Mouse (Mus musculus) T-helper 17 cell (primary cell): ENCODE data around the gene Lrrc56.

ENCODE experiments used
- in situ Hi-C, 2 experiments: fragments of 300-600 bp; cut with MboI, MseI; formaldehyde crosslinking; loops; 1 replicate in 1 of 2; 2 replicates in 1 of 2; pipeline ENCODE4 v1.15.1; 2025; ENCODE audit warnings: high pct_unique_total_duplicates in 2 of 2

The Lrrc56 gene

GRCm38 (mm10) chr7:141215880-141216733 lies 22.1 kb downstream of the Lrrc56 start:
- in situ Hi-C loops, result no loop called here

GRCm38 (mm10) chr7:141216894-141217293 lies 22.9 kb downstream of the Lrrc56 start:
- in situ Hi-C loops, result no loop called here

GRCm38 (mm10) chr7:141217343-141218013 lies 23.5 kb downstream of the Lrrc56 start:
- in situ Hi-C loops, result no loop called here

- in situ Hi-C loops, result no loop called here
Measured at GRCm38 (mm10) chr7:141218141-141218540, 24.2 kb downstream of the Lrrc56 start.

- in situ Hi-C loops, result no loop called here
Measured at GRCm38 (mm10) chr7:141218557-141219133, 24.7 kb downstream of the Lrrc56 start.

GRCm38 (mm10) chr7:141219558-141220099 lies 25.7 kb downstream of the Lrrc56 start:
- in situ Hi-C loops, result no loop called here

GRCm38 (mm10) chr7:141220377-141220776 lies 26.4 kb downstream of the Lrrc56 start:
- in situ Hi-C loops, result no loop called here

GRCm38 (mm10) chr7:141221249-141222125 lies 27.5 kb downstream of the Lrrc56 start:
- in situ Hi-C loops, result no loop called here

- in situ Hi-C loops, result no loop called here
Measured at GRCm38 (mm10) chr7:141222126-141222467, 28.1 kb downstream of the Lrrc56 start.

- in situ Hi-C loops, result no loop called here
Measured at GRCm38 (mm10) chr7:141222696-141223215, 28.8 kb downstream of the Lrrc56 start.

- in situ Hi-C loops, result no loop called here
Measured at GRCm38 (mm10) chr7:141226535-141226934, 32.6 kb downstream of the Lrrc56 start.

- in situ Hi-C loops, result no loop called here
Measured at GRCm38 (mm10) chr7:141227796-141228195, 33.8 kb downstream of the Lrrc56 start.

- in situ Hi-C loops, result no loop called here
Measured at GRCm38 (mm10) chr7:141228279-141229067, 34.5 kb downstream of the Lrrc56 start, which contains the start of gene Phrf1. Gene Phrf1, plus strand, starts transcription at chr7:141228784.

- in situ Hi-C loops, result no loop called here
Measured at GRCm38 (mm10) chr7:141229702-141230101, 35.7 kb downstream of the Lrrc56 start.

- in situ Hi-C loops, result no loop called here
Measured at GRCm38 (mm10) chr7:141230570-141230969, 36.6 kb downstream of the Lrrc56 start.

GRCm38 (mm10) chr7:141231111-141231510 lies 37.2 kb downstream of the Lrrc56 start:
- in situ Hi-C loops, result no loop called here

- in situ Hi-C loops, result no loop called here
Measured at GRCm38 (mm10) chr7:141231551-141231950, 37.6 kb downstream of the Lrrc56 start.

- in situ Hi-C loops, result loop anchor here (10.0 to 25.0 kb wide), 2 partner anchors 64 to 1112 kb away; partner anchors contain the start of gene Ifitm10 (in 1 of the 2)
Measured at GRCm38 (mm10) chr7:141250486-141250885, 56.5 kb downstream of the Lrrc56 start.

GRCm38 (mm10) chr7:141256159-141256558 lies 62.2 kb downstream of the Lrrc56 start:
- in situ Hi-C loops, result loop anchor here (10.0 to 25.0 kb wide), 2 partner anchors 59 to 1106 kb away; partner anchors contain the start of gene Ifitm10 (in 1 of the 2)
